Mouse (Mus musculus): ENCODE data around the gene Osbpl3. TPM values are rescaled to one million over a fixed set of nuclear protein-coding genes. Genes with fewer than 3 reads are reported as not detected.

Gene Osbpl3
- polyA plus RNA-seq (2012; rRNA removed; ENCODE audit: low replicate concordance) = 2.1 and 11.4 TPM in 2 replicates

DNA sequence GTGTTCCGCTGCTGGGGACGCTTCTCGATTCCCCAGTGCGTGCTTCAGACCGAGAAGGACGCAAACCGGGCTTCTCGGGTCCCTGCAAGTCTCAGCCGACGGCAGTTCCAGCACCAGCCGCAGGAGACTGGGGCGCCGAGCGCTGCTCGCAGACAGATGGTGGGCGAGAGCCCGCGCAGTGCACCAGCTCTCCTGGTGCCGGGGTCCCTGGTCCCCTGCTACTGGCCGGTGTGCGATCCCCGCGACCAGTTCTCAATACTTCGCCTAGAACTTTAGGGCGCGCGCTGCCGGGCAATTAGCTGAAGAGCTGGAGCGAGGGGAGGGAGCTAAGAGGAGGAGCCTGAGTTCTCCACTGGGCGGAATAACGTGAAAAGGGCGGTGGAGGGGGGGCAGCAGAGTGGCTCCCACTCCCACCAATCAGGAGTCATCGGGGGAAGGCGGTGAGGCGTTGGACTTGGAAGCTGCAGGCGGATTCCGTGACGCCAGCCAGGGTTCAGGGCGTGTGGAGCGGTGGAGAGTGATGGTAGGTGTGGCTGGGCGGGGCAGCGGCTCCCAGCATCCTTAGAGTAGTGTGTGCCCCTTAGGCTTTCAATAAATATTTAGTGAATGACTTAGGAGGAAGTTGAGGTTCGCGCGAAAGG, at the start of gene Osbpl3:
Osbpl3 (minus strand) TSS at position 373 of the 641 bp plus-strand sequence.

DNA sequence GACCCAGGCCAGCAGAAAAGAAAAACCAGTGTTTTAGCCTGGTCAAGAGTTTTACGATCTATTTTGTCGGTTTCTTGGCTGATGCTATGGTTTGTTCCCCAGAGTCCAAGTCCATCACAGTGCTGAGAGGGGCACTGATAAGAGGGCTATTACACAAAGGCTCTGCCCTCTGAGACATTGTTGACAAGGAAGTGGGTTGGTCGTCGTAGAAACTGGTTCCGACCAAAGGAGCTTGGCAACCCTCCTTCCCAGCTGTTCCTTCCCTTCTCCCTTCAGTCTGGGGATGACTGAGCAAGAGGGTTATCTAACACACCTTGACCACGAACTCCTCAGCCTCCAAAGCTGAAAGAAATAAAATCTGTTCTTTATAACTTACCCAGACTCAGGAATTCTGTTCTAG, 192.3 kb downstream of the Osbpl3 start, which contains the start of gene Gsdme:
Gsdme (minus strand) TSS at position 193 of the 400 bp plus-strand sequence.

Other genes starting within 250 kb of the Osbpl3 start
- 3.7 and 11.1 TPM in 2 replicates for gene Gsdme, start 192.3 kb downstream of the Osbpl3 start, polyA plus RNA-seq (2012; rRNA removed; ENCODE audit: low replicate concordance)
- 6.2 and 9.5 TPM in 2 replicates for gene Cycs, start 110.3 kb upstream of the Osbpl3 start, polyA plus RNA-seq (2012; rRNA removed; ENCODE audit: low replicate concordance)
- gene 4921507P07Rik, start 140.4 kb upstream of the Osbpl3 start, polyA plus RNA-seq (2012; rRNA removed; ENCODE audit: low replicate concordance) = 0.34 and 0.94 TPM in 2 replicates
- not detected in 2 replicates for gene Npvf, start 198.2 kb upstream of the Osbpl3 start, polyA plus RNA-seq (2012; rRNA removed; ENCODE audit: low replicate concordance)